Mouse (Mus musculus): ENCODE results near the gene Mras. TPM values are rescaled to one million over a fixed set of nuclear protein-coding genes. Genes with fewer than 3 reads are reported as not detected.

The Mras gene
- polyA plus RNA-seq (2016; fragmentation: Nextera tagmentation; extraction: Ambion mirVana) = 5.1 and 7.5 TPM in 2 replicates

DNA sequence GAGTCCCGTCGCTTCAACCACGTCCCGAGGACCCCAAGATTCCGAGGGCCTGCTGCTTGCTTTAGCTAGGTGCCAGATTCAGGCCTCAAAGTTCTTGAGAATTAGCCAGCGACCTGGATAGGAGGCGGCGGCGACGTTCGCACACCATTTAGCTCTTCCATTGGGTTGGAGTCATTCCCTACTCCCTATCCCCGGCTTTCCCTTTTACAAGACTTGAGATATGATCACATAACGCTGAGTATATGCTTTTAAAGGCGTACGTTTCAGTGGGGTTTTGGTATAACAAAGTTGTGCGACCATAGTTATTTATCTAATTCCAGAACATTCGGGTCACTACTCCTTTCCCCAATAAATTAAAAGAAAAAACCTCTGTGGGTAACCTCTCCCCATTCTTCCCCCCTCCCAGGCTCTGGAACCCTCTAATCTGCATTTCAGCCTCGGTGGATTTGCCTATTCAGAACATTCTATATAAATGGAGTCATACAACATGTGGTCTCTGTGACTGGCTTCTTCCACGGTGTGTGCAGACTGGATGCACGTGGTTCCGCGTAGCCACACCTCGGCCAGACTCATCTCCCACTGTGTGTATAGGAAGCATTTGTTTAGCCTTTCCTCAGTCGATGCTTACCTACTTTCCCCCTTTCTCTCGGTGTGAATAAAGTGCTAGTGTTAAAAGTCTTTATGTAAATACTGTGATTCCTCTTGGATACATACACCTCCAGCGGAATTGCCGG, at the start of gene Mras:
Gene Mras, minus strand, starts transcription at position 351 of the 734 bp plus-strand sequence.
- 20% methylated on average over 27 of the region's 27 CpGs for WGBS
- Histone ChIP-seq H3K27ac (peak within 1 kb of the TSS; percentile 90), H3K27me3 (ENCODE audit: insufficient read depth, poor library complexity, severe bottlenecking) (peaks cover 38% of the 10 kb centered on the region), H3K4me3 (peak within 1 kb of the TSS; percentile 85), H3K9me3 (no peaks in the 10 kb centered on the region), H3K4me1 (peaks cover 23% of the 10 kb centered on the region), H3K36me3 (no peaks in the 10 kb centered on the region)
- DNase-seq (ENCODE audit: low spot score) = no peak

DNA sequence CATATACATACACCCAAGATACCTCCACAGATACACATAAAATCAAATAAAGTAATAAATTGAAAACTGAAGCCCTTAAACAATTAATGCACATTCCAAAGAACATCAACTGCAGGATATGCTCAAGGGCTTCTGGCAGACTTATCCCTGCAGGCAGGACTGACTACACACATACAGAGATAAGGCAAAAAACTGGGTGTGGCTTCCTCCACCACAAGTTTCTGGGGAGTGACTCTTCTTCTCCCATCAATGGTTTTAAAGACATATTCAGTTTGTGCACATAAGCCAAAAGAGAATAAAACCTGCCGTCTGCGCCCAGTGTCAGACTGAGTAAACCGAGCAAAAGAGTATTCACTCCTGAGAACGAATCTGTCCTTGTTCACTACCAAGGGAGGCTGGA, 48.0 kb upstream of the Mras start:
- Histone ChIP-seq H3K27me3 (ENCODE audit: insufficient read depth, poor library complexity, severe bottlenecking) (no peaks in the 10 kb centered on the region), H3K36me3 (peaks cover 66% of the 10 kb centered on the region), H3K4me1 (no peaks in the 10 kb centered on the region), H3K4me3 (no peak overlapping the region), H3K27ac (no peak overlapping the region), H3K9me3 (no peaks in the 10 kb centered on the region)
- peak; percentile 52 for DNase-seq (ENCODE audit: low spot score)
- WGBS = 87% methylated on average over 4 of the region's 4 CpGs

DNA sequence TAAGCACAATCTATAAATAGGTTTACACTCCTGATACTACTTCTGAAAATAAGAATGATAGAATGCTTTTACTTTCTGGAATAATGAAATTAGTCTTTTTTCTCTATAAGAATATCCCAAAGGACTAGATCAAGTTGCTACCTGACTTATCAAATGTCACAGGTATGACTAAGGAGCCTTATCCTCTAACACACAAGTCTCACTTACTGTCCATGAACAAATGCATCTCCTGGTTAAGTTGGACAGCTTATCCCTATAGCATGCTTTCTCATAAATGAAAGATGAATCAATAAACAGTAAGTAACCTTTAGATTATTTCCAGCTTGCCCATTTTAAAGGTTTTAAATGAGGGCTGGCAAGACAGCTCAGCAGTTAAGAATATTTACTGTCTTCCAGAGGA, 47.5 kb upstream of the Mras start:
- H3K4me3 ChIP-seq = no peak overlapping the region
- H3K27me3 ChIP-seq (ENCODE audit: insufficient read depth, poor library complexity, severe bottlenecking) = no peaks in the 10 kb centered on the region
- no peak overlapping the region for H3K27ac ChIP-seq
- DNase-seq (ENCODE audit: low spot score) = no peak
- H3K36me3 ChIP-seq = peaks cover 62% of the 10 kb centered on the region
- H3K9me3 ChIP-seq = no peaks in the 10 kb centered on the region
- H3K4me1 ChIP-seq = no peaks in the 10 kb centered on the region

DNA sequence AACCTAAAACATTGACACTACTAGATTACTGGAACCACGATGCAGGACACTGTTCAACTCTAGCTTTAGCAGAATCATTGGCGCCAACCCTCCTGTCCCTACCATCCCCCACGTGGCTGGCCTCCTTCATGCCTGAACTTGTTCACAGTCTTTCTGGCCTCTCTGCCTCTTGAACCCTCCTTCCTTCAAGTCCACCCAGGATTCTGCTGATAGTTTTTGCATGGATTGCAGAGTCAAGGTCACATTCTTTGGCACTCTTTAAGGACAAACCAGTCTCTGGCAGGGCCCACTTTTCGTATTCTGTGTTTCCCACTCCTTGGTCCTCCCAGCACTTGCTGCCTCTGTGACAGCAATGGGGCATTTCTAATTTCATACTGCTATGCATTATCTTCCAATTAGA, 46.0 kb upstream of the Mras start:
- peak; percentile 66 for DNase-seq (ENCODE audit: low spot score)
- no peak overlapping the region for H3K27ac ChIP-seq
- H3K36me3 ChIP-seq = peaks cover 52% of the 10 kb centered on the region
- H3K27me3 ChIP-seq (ENCODE audit: insufficient read depth, poor library complexity, severe bottlenecking) = no peaks in the 10 kb centered on the region
- H3K4me3 ChIP-seq = no peak overlapping the region
- no peaks in the 10 kb centered on the region for H3K9me3 ChIP-seq
- H3K4me1 ChIP-seq = no peaks in the 10 kb centered on the region
- 84% methylated on average over 4 of the region's 4 CpGs for WGBS

DNA sequence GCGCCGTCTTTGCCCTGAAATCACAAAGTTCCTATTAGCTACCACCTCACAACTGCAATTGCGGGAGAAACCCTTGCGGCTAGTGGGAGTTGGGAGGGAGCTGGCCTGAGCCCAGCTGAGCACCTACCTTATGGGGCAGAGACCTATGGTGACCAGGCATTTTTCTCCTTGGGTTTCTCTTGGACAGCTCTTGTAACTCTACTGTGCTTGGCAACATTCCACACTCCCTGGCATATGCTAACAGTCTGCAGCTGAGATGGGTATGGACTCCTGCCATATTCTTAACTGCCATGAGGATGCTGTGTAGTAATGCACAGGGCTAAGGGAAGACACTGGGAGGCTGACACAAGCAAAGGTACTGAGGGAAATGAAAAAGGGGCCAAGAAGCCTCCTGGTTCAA, 43.6 kb upstream of the Mras start:
- Histone ChIP-seq H3K9me3 (no peaks in the 10 kb centered on the region), H3K4me1 (no peaks in the 10 kb centered on the region), H3K27me3 (ENCODE audit: insufficient read depth, poor library complexity, severe bottlenecking) (no peaks in the 10 kb centered on the region), H3K27ac (no peak overlapping the region), H3K4me3 (no peak overlapping the region), H3K36me3 (peaks cover 41% of the 10 kb centered on the region)
- WGBS = 90% methylated on average over 4 of the region's 4 CpGs
- peak; percentile 47 for DNase-seq (ENCODE audit: low spot score)

DNA sequence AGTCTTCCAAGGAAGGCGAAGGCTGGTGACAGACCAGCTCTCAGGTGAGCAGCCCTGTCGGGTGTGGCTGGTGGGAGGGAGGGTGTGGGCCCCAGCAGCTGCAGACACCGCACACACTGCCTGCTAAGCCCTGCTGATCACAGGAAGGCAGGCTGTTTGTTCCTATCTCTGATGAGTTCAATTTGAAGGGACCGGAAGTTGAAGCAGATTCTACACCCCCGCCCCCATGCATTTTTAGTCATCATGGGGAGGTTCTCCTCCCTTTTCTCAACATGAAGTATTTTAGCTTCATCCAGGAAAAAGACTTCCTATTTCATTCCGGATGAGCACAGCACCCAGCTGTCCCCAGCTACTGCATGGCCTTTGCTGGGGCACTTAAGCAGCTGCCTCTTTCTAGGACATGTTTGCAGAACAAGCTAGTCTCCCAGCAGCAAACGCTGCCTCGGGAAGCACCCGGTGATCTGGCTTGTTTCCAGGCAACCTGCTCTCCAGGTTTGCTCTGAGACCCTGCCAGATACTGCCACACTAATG, 42.1 kb upstream of the Mras start:
- Histone ChIP-seq H3K36me3 (peaks cover 48% of the 10 kb centered on the region), H3K9me3 (no peaks in the 10 kb centered on the region), H3K4me3 (no peak overlapping the region), H3K4me1 (no peaks in the 10 kb centered on the region), H3K27ac (no peak overlapping the region), H3K27me3 (ENCODE audit: insufficient read depth, poor library complexity, severe bottlenecking) (no peaks in the 10 kb centered on the region)
- DNase-seq (ENCODE audit: low spot score) = peak; percentile 58
- 71% methylated on average over 9 of the region's 9 CpGs for WGBS

DNA sequence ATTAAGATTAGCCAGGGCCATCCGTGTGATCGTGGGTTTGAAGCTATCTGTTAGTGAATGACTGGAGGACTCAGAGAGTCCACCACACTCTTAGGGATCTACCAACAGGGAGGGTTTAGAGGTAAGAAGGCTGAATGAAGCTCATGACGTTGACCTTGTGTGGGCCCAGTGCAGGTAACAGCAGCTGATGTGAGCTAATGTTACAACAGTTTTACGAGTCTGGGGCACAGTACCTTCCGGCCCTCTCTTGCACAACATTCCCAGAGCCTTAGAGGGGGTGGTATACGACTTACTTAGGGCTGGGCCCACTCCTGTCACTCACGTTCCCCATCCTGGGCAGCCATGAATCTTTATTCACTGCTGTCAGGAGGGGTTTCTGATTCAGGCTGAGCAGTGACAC, 34.2 kb upstream of the Mras start:
- 72% methylated on average over 7 of the region's 7 CpGs for WGBS
- Histone ChIP-seq H3K9me3 (no peaks in the 10 kb centered on the region), H3K4me3 (no peak overlapping the region), H3K27me3 (ENCODE audit: insufficient read depth, poor library complexity, severe bottlenecking) (no peaks in the 10 kb centered on the region), H3K27ac (no peak overlapping the region), H3K36me3 (peaks cover 23% of the 10 kb centered on the region), H3K4me1 (peaks cover 7% of the 10 kb centered on the region)
- no peak for DNase-seq (ENCODE audit: low spot score)

DNA sequence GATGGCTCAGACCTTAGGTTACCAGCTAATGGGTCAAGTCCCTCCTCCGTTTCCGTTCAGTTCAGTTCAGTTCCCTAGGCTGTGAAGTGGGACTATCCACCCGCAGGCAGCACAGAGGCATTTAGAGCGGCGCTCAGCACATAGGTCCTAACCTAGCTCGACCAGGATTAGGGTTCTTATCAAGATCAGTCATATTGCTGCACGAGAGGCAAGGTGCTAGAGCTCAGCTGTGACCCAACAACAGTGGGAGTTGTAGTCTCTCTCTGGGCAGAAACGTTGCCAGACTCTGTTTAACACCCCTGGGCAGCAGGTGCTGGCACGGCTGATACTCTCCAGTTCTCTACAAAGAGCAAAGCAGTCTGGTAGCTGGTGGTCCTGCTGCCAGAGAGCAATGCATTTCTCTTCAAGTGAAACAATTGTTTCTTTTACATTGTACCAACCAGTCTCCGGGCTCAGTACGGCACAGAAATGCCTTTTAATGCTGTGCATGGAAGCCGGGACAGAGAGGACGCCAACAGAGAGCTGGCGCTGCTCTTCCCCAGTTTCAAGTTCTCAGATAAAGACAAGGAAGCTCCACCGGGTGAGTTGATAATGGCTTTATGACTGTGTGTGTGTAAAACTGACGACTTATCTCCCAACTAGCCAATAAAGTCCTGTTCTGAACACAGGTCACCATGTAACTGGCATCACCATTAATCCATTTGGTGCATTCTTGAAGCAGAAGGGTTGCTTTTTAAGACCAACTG, 33.3 kb upstream of the Mras start:
- no peaks in the 10 kb centered on the region for H3K27me3 ChIP-seq (ENCODE audit: insufficient read depth, poor library complexity, severe bottlenecking)
- WGBS = 63% methylated on average over 16 of the region's 16 CpGs

DNA sequence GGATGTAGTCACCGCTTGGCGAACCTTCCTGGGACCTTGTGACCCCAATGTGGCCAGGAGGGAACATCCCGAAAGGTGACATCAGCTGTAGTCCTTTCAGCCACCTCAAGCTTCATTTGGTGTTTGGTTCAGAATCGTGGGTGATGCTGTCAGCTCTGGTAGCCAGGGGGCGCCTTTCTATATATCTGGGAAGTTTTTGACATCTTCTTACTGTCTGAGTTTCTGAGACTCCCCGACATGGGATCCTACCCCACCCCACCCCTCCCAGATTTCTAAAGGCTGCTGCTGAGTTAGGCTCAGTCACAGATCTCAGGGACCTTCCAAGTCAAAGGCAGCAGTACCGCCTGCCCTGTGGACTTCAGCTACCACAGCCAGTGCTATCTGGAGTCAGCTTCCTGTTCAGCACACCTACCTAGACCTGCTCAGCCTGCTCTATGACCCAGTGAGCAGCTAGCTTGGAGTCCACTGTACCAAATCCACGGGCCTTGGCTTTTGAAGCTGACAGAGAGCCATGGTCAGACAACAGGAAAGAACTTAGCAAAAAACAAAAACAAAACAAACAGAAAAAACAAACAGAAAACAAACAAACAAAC, 32.6 kb upstream of the Mras start:
- no peak overlapping the region for H3K4me3 ChIP-seq
- no peaks in the 10 kb centered on the region for H3K27me3 ChIP-seq (ENCODE audit: insufficient read depth, poor library complexity, severe bottlenecking)
- no peak for DNase-seq (ENCODE audit: low spot score)
- peaks cover 7% of the 10 kb centered on the region; the same call in 1 of the 2 replicates for H3K36me3 ChIP-seq
- no peak overlapping the region for H3K27ac ChIP-seq
- H3K9me3 ChIP-seq = no peaks in the 10 kb centered on the region
- H3K4me1 ChIP-seq = peaks cover 7% of the 10 kb centered on the region
- WGBS = 58% methylated on average over 8 of the region's 8 CpGs

More for the DNA sequence above, 33.3 kb upstream of the Mras start:
- Histone ChIP-seq H3K4me1 (peaks cover 7% of the 10 kb centered on the region), H3K9me3 (no peaks in the 10 kb centered on the region), H3K36me3 (peaks cover 14% of the 10 kb centered on the region; the same call in 1 of the 2 replicates), H3K4me3 (no peak overlapping the region), H3K27ac (no peak overlapping the region)
- DNase-seq (ENCODE audit: low spot score) = no peak

DNA sequence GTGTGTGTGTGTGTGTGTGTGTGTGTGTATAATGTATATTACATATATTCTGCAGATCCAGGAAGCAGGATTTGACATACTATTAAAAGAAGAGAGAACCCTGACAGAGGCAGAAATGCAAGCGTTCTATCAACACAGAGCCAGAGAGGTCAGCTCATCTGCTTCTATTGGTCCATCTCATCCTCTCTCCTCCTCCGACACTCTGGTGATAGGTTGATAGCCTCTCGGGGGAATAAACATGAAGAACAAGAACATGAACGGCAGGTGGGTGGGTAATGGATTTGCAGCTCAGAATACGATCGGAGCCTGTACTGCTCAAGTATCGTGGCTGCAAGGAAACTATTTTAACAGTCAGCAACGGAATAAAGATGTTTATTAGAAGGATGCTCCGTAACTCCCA, 31.4 kb upstream of the Mras start:
- H3K27me3 ChIP-seq (ENCODE audit: insufficient read depth, poor library complexity, severe bottlenecking) = no peaks in the 10 kb centered on the region
- H3K4me1 ChIP-seq = peaks cover 7% of the 10 kb centered on the region
- H3K27ac ChIP-seq = no peak overlapping the region
- no peak for DNase-seq (ENCODE audit: low spot score)
- H3K4me3 ChIP-seq = no peak overlapping the region
- no peaks in the 10 kb centered on the region for H3K9me3 ChIP-seq
- 79% methylated on average over 9 of the region's 9 CpGs for WGBS
- no peaks in the 10 kb centered on the region for H3K36me3 ChIP-seq

DNA sequence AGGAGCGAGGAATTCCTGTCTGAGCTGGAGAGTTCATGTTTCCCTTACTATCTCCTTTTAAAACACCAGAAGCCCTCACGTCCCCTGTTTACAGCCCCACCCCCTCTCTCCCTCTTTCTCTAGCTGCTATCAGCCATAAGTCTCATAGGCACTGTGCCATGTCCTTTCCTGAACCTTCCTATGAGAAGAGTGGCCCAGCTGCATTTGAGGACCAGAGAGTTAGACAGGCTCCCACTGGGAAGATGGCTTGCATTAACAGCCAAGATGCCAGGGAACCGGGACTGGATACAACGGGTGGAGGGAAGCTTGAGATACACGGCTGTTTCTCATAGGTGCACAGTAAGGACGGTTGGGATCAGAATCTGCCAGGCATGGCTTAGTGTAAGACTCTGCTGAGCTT, 27.7 kb upstream of the Mras start:
- no peak for DNase-seq (ENCODE audit: low spot score)
- Histone ChIP-seq H3K36me3 (no peaks in the 10 kb centered on the region), H3K4me1 (no peaks in the 10 kb centered on the region; the same call in 1 of the 2 replicates), H3K4me3 (no peak overlapping the region), H3K9me3 (no peaks in the 10 kb centered on the region), H3K27ac (no peak overlapping the region), H3K27me3 (ENCODE audit: insufficient read depth, poor library complexity, severe bottlenecking) (no peaks in the 10 kb centered on the region)
- 74% methylated on average over 6 of the region's 6 CpGs for WGBS

DNA sequence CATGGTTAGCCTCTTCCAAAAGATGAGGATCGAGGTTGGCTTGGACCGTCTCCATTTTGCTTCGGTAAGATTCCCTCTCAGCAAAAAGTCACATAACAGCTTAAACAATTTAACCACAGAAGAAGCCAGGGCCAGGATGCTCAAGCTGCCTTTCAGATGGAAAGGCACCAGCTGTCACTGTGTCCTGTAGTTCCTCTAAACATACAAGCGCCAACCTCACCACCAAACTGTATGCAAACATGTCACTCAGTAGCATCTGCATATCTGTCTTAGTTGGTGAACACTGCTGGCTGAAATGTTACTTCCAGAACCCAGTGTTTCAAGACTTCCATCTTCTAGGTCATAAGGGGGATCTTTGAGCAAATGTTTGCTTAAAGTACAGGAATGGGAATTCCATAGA, 22.5 kb upstream of the Mras start:
- 92% methylated on average over 4 of the region's 4 CpGs for WGBS
- DNase-seq (ENCODE audit: low spot score) = no peak
- Histone ChIP-seq H3K4me1 (no peaks in the 10 kb centered on the region), H3K9me3 (no peaks in the 10 kb centered on the region), H3K4me3 (no peak overlapping the region), H3K27me3 (ENCODE audit: insufficient read depth, poor library complexity, severe bottlenecking) (0 out of 2 replicates have a peak, but pooled peaks cover 5% of the 10 kb centered on the region), H3K36me3 (no peaks in the 10 kb centered on the region), H3K27ac (no peak overlapping the region)
